Mouse (Mus musculus) small intestine, adult 2 months (tissue): ENCODE data around the gene Fga. TPM values are rescaled to one million over a fixed set of nuclear protein-coding genes. Genes with fewer than 3 reads are reported as not detected.

Source experiments
- H3K27ac ChIP-seq: fragments of 200-500 bp; 2 replicates; pipeline ENCODE4 v1.5.1; 2012; ENCODE audit warnings: low read depth, low read length, control low read depth, inconsistent platforms; ENCODE audit not compliant: insufficient read depth
- H3K27me3 ChIP-seq: fragments of 200-500 bp; 2 replicates; pipeline ENCODE4 v1.6.1; 2012; ENCODE audit warnings: mild to moderate bottlenecking, moderate library complexity, low read length, inconsistent platforms; ENCODE audit not compliant: control insufficient read depth, insufficient read depth
- H3K36me3 ChIP-seq: fragments of 200-500 bp; 2 replicates; pipeline ENCODE4 v1.6.1; 2012; ENCODE audit warnings: mild to moderate bottlenecking, low read length, control low read depth, inconsistent platforms; ENCODE audit not compliant: control insufficient read depth, insufficient read depth
- H3K4me1 ChIP-seq: fragments of 200-500 bp; 2 replicates; pipeline ENCODE4 v1.6.1; 2012; ENCODE audit warnings: low read length, inconsistent platforms, mixed read lengths; ENCODE audit not compliant: control insufficient read depth, insufficient read depth, insufficient read length
- H3K4me3 ChIP-seq: fragments of 200-500 bp; 2 replicates; pipeline ENCODE4 v1.5.1; 2012; ENCODE audit warnings: low read depth, mild to moderate bottlenecking, control low read depth, inconsistent platforms, low read length, moderate library complexity
- CTCF ChIP-seq: fragments of 200-500 bp; IDR thresholded peaks from 2 replicates; pipeline ENCODE4 v1.5.1; 2012; ENCODE audit warnings: low read depth, mild to moderate bottlenecking, control low read depth, inconsistent platforms, low read length, moderate library complexity, mixed read lengths; ENCODE audit not compliant: insufficient replicate concordance, insufficient read length; ENCODE audit errors: extremely low read depth
- POLR2A ChIP-seq: fragments of 200-500 bp; IDR thresholded peaks from 2 replicates; pipeline ENCODE4 v1.6.1; 2012; ENCODE audit warnings: low read depth, mild to moderate bottlenecking, control low read depth, inconsistent platforms, low read length, moderate library complexity
- WGBS: fragments of 180-500 bp; shearing (Covaris S2); methylation state at CpG from one replicate; pipeline ENCODE4 v1.1.7; 2018; 5-methylcytosine and 5-hydroxymethylcytosine counted together
- polyA plus RNA-seq: library from polyadenylated mRNA; depleted of rRNA; stranded (reverse); fragments of >200 nt; gene quantifications from 2 replicates; pipeline ENCODE4 v1.2.3, GENCODE M21; 2012; rRNA removed

Fga gene
- polyA plus RNA-seq, 1 experiment: not detected

- H3K4me3 ChIP-seq: peak overlapping the region; percentile 56
- under 1% methylated on average over 11 of the region's 11 CpGs for WGBS
- no peak for TF ChIP-seq POLR2A
- TF ChIP-seq CTCF: no peak
Measured at GRCm38 (mm10) chr3:83080567-83081055, 54.7 kb downstream of the Fga start.

More at GRCm38 (mm10) chr3:83080567-83081055, 54.7 kb downstream of the Fga start:
- Histone ChIP-seq H3K27me3 (no peaks in the 10 kb centered on the region), H3K4me1 (no peaks in the 10 kb centered on the region), H3K36me3 (no peaks in the 10 kb centered on the region), H3K27ac (peak overlapping the region; percentile 64)

Other genes with a start within 250 kb of the Fga start
- gene Rbm46, start 149.6 kb upstream of the Fga start, polyA plus RNA-seq: not detected in 2 replicates
- gene Lrat, start 122.1 kb upstream of the Fga start, polyA plus RNA-seq: 2.9 and 4.4 TPM in 2 replicates
- not detected in 2 replicates for gene Fgg, start 18.4 kb upstream of the Fga start, polyA plus RNA-seq
- not detected in 2 replicates for gene Fgb, start 23.8 kb downstream of the Fga start, polyA plus RNA-seq
- 9.0 and 18.6 TPM in 2 replicates for gene Plrg1, start 29.4 kb downstream of the Fga start, polyA plus RNA-seq
- gene Dchs2, start 101.9 kb downstream of the Fga start, polyA plus RNA-seq: 0.06 and 0.09 TPM in 2 replicates